Mouse (Mus musculus) 416B (cell line): Measurements from ENCODE around the gene Txlnb.
"Not testable (repeated sequence)": the region's sequence is repeated elsewhere in the genome, so short reads cannot be mapped to it uniquely, and the experiment has no call there.

Experiments
- DNase-seq: peaks from one replicate; pipeline ENCODE4 v3.0.0; 2011; ENCODE audit warnings: low read depth

The Txlnb gene

DNA sequence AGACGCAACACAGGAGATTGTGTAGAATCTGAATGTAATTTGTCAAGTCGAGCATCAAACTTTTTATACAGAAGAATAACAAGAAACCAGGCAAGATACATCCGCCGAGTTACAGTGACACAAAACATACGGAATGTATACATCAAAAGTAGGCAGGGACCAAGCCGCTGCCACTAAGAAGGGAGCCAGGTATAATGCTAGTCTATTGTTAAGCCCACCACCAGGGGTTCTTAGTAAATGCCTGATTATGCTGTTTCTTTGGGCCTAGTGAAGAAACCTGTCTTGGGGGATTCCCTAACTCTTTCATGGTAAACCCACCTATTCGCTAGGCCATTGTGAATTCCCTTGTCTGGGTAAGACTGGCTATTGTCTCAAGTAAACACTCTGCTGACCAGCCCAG is 24.4 kb downstream of the Txlnb start:
- not testable (repeated sequence) for DNase-seq

DNA sequence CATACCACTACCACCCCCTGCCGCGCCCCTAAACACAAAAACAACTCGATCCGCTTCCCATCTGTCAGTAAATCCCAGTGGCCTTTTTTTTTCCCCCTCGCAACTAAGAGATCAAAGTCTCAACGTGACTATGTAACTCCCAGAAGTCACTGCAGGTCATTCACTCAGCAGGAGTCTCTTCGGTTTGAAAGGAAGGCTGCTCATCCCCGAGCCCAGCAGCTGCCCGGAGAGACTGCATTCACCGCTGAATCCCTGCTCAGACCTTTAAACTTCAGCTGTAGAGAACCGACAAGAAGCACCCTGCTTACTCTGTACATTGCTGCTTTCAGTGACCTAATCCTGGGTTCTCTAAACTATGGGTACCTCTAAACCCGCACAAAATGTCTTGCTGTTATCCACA is 31.4 kb downstream of the Txlnb start:
- DNase-seq: no peak

GRCm38 (mm10) chr10:17829205-17829604 is 33.2 kb downstream of the Txlnb start:
- no peak for DNase-seq

DNA sequence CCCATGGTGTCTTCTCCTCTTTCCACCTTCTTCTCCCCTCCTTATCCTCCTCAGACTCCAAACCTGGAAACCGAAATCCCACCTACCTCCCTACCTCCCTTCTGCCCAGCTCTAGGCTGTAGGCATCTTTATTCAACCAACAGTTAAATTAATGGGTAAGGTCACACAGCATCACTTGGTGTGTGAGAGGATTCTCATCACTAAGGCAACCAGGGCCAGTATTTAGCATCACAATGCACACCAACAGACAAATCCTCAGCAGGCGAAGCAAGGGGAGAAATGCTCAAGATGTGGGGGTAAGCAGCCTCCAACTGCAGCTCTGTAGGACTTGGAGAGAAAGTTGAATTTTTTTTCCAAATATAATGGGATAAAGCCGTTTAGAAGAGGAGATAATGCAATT is 35.0 kb downstream of the Txlnb start:
- DNase-seq: no peak

GRCm38 (mm10) chr10:17835031-17835430 is 39.0 kb downstream of the Txlnb start:
- DNase-seq: no peak

GRCm38 (mm10) chr10:17836275-17836674 is 40.2 kb downstream of the Txlnb start:
- DNase-seq: no peak

DNA sequence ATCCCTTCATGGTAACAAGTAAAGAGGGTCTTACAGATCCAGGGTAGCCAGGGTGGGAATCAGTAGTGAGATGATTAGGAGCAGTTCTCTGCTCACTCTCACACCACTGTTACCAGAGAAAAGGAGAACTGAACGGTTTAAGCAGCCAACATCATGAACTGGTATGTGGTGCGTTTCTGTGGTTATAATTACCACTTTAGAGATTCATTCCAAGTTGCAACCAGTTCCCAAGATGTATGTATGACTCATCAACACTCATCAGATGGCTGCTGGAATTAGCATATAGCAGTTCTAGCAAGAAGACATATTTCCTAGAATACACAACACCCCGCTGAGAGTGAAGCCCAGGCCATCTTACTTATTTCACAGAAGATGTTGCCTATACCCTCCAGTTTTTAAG is 46.0 kb downstream of the Txlnb start:
- DNase-seq: peak; percentile 66

DNA sequence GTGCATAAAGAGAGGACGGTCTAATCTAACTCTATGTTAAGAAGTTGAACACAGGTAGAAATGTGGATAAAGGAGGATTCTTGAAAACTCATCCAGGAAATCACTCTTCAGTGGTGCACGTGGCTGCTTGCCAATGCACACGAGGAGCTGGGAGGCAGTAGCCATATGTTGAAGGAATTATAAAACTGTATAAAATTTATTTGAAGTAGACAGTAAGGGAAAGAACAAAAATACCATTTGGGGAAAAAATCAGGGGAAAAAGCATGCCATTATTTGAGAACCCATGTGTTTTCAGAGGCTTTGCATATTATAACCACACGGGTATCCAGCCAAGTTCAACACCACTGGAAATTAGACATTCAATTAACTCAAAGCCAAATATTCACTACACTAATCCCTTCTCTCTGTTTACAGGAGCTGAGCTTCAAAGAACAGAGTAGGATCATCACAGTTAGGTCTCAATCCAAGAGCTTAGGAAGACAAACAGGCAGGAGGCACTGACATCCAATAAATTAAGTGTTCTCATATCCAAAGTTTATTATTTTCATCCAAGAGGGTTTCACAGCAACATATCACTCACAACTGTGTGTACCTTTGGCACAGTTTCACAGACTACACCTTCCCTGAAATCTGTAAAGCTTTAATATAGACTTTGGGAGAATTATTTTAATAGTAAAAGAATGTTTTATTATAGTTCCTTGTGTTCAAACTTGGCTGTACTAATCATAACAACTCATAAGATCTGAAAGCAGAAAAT is 48.9 kb downstream of the Txlnb start:
- DNase-seq: no peak

GRCm38 (mm10) chr10:17857647-17858261 is 61.7 kb downstream of the Txlnb start:
- DNase-seq: peak; percentile 14

DNA sequence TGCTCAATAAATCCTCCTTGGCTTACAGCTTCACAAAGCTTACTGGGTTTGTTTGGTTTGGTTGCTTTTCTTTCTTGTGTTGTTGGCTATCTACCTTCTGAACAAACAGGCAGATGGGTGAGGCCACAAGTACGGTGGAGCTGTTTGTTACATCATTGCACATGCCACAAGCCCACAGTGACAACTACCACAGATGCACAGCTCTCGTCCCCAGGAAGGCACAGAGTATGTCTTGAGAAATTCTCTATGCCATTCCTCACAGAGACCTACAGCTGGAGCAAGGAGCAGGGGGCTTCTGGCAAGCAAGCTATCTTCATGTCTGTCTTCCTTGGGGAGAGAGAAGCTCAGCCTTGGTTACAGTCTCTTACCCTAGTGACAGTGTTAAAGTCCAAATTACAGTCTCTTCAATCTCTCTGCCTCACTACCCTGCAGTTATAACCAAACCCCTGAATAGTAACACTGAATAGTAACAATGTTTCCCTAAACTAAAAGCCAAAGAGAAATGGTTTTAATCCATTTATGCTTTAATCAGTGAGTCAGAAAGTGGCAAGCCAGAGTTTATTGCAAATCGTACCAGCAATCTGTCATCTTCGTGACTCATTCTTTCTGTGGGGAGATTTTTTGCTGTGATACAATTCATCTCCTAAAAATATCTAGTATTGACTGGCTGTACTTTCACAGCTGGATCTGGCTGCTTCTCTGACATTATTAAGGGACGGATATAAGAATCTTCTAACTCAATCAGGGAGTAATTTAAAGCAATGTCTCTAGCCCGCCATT is 64.9 kb downstream of the Txlnb start:
- DNase-seq: peak; percentile 82

DNA sequence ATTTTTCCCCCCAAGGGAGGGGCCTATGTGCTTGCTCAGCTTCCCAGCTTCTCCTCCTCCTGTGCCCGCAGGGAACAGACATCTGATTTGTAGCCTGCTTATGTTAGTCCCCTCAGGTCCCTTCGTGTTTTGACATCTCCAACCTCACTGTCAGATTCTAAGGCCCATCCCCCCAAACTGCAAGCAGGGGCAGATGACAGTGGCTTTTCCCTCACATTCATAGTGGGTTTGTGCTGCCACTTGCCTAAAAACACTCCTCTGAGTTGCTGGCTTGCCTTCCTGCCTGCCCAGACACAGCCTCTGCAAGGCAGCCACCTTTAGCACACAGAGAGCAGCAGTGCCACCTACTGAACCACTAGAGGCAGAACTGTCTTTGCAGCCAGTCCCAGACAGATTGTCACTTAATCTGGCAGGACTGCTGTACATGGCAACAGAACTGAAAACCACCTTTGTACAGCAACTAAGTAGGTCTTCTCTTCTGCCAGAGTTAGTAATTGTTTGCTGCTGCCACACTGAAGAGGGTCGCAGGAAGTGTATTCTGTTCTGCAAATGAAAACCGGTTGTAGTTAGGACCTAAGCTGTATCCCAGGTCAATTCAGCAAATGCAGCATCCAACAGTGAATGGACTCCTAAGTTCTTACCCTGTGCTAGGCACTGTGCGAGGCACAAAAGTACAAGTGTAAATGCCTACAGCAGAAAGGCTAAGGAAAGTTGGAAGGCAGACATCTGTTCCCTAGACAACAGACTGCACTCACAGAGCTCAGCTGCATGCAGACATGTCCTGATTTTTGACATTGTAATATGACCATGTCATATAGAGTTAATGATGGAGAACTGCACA is 74.0 kb downstream of the Txlnb start:
- peak; percentile 82 for DNase-seq

DNA sequence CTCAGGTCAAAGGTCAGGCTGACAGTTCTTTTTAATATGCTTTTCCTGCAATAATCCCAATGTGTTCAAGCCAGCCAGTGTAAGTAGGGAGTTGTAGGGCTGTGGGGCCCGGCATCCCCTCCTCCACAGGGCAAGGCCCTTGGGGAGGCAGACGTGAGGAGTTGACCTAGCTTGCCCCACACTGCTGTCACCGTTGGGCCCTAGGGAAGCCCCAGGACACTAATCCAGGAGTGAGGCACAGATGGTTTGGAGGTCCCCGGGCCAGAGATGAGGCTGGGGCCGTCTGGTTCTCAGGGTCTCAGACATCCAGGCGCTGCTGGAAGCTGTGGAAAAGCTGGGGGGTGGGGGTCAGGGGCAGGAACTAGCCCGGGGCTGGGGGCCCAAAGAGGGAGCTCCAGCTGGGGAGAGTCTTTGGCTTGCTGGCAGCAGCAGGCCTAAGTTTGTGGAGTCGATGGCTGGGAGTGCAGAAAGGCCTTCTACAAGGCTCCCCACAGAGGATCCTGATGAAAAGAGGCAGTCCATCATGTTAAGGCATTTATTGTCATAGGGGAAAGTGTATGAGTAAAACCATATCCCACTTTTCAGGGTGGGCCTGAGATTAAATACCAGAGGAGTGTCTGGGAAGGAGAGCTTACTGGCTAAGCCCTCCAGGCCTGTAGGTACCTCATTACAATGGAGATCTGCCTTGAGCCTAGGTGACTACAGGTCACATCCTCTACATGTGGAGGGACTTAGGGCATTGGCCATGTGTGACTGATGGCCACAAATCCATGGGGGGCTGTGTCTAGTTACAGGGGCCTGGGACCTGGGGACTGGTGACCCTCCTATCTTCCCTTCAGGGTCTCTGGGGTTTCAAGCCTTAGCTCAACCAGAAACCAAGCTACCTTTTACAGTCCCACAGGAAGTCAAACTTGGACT is 82.2 kb downstream of the Txlnb start:
- no peak for DNase-seq

- no peak for DNase-seq
Observed at GRCm38 (mm10) chr10:17880038-17880437, 84.0 kb downstream of the Txlnb start.

GRCm38 (mm10) chr10:17880724-17881123 is 84.7 kb downstream of the Txlnb start:
- no peak for DNase-seq
